Mouse (Mus musculus): ENCODE results near the gene Rnf40.

DNA sequence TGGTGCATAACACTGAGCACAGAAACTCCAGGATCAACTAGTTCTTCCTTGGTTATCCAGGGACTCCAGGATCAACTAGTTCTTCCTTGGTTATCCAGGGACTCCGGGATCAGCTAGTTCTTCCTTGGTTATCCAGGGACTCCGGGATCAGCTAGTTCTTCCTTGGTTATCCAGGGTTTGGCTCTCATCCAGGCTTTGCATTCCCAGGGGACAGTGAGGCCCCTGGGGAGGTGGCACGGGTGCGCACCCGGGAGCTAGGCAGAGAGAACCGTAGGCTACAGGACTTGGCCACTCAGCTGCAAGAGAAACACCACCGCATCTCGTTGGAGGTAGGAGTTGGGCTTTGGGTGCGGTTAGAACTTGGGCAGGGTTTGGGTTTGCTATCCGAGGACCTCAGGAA, 2.5 kb downstream of the Rnf40 start:
- TF ChIP-seq CTCF (IDR thresholded peaks at IDR 0.05; ENCODE audit: low read depth, low read length), result no peak
- TF ChIP-seq GATA1 (IDR thresholded peaks at IDR 0.05; ENCODE audit: borderline replicate concordance, low read length), result no peak
- TF ChIP-seq GATA2 (IDR thresholded peaks at IDR 0.05; ENCODE audit: borderline replicate concordance, low read depth, low read length), result no peak
- no peak for TF ChIP-seq POLR2AphosphoS5 (IDR thresholded peaks at IDR 0.05; ENCODE audit: insufficient replicate concordance, low read depth, low read length)
- no peak for TF ChIP-seq TAL1 (conservative IDR thresholded peaks at IDR 0.05; ENCODE audit: low read depth, low read length)
